ENCODE assay signal across 5 mouse cellular contexts in the genomic region with DNA sequence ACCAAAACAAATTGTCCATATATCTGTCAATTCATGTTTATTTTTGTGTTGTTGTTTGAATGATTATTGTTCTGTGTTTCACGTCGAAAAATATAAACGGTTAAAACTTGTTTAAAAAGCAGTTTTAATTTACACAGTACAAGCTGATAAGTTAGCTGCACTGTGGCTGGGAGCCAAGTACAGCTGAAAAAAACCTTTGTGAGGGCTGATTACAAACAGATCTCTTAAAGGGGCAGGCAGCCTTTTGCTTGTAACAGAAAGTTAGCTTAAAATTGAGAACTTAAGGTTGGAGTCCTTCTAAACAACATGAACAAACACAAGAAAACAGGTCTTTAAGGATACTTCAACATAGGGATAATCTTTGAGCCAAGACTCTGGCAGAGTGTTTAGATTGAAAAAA.
DNase-seq lines count a peak whose midpoint lies in the region; ATAC-seq and TF ChIP-seq lines count a peak whose summit lies in the region.
"Not testable (repeated sequence)": the region's sequence is repeated elsewhere in the genome, so short reads cannot be mapped to it uniquely, and the experiment has no call there.

No protein-coding gene starts in this region.

- H3K4me3 ChIP-seq in forebrain, postnatal 0 days (ENCODE audit: low read depth, low read length); lung, embryonic 14.5 days (ENCODE audit: low read depth, low read length): not testable (repeated sequence)

- H3K4me2 ChIP-seq in forebrain, postnatal 0 days (ENCODE audit: low read depth); lung, embryonic 14.5 days: not testable (repeated sequence)

- H3K9me3 ChIP-seq in forebrain, postnatal 0 days (ENCODE audit: low read length); lung, embryonic 14.5 days (ENCODE audit: low read depth, low read length): not testable (repeated sequence)

- not testable (repeated sequence) for H3K27ac ChIP-seq in forebrain, postnatal 0 days (ENCODE audit: low read depth, low read length); lung, embryonic 14.5 days (ENCODE audit: low read depth)

- ATAC-seq in forebrain, postnatal 0 days; lung, embryonic 14.5 days (ENCODE audit: insufficient read depth): not testable (repeated sequence)

- H3K9ac ChIP-seq in forebrain, postnatal 0 days; lung, embryonic 14.5 days: not testable (repeated sequence)

- H3K27me3 ChIP-seq in forebrain, postnatal 0 days (ENCODE audit: insufficient read depth, low read length); lung, embryonic 14.5 days (ENCODE audit: insufficient read depth, low read length): not testable (repeated sequence)

- not testable (repeated sequence) for H3K4me1 ChIP-seq in forebrain, postnatal 0 days (ENCODE audit: insufficient read depth); lung, embryonic 14.5 days (ENCODE audit: insufficient read depth)

- not testable (repeated sequence) for H3K36me3 ChIP-seq in forebrain, postnatal 0 days (ENCODE audit: insufficient read depth); lung, embryonic 14.5 days (ENCODE audit: insufficient read depth)

- DNase-seq in A20 (ENCODE audit: low read depth, low spot score) = peak; percentile 2
- DNase-seq in R1 (ENCODE audit: low read depth, low spot score) = peak; percentile 22
- peak; percentile 8 for DNase-seq in brain, adult 2 months (ENCODE audit: low read depth, low spot score)
- DNase-seq in forebrain, postnatal 0 days = peak; percentile 1
- peak; percentile 6 for DNase-seq in lung, embryonic 14.5 days

- not testable (repeated sequence) for TF ChIP-seq CTCF in forebrain, postnatal 0 days (IDR thresholded peaks at IDR 0.05; ENCODE audit: low read depth); lung, embryonic 14.5 days (IDR thresholded peaks at IDR 0.05; ENCODE audit: low read depth)

- WGBS in forebrain, postnatal 0 days = 64% methylated on average over 3 of the region's 3 CpGs
- WGBS in lung, embryonic 14.5 days = 41% methylated on average over 3 of the region's 3 CpGs
